In the genomic region with DNA sequence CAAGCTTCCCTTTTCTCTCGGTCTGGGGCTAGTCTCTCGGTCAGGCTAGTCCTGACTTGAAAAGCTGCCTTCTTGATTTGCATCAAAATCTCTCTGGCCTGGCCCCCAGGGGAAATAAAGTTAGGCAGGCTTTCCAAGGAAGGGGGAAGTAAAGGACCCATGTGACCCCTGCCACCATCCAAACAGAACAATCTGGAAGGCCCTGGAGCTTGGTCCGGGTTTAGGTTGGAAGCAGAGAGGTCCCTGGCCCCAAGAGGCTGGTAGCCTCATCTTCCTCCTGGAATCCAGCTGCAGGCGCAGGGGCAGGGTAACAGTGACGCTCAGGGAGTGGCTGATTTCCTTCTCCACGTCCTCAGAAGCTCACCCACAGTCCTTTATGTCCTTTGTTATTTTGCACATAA, we compare ENCODE assay signal across 8 mouse cellular contexts. TPM values are rescaled to one million over a fixed set of nuclear protein-coding genes. Genes with fewer than 3 reads are reported as not detected.
A peak's percentile ranks its signal among the peaks of the same experiment; 100 is the strongest.
DNase-seq lines count a peak whose midpoint lies in the region; ATAC-seq and TF ChIP-seq lines count a peak whose summit lies in the region.

No protein-coding gene starts in this region.

- H3K9me3 ChIP-seq in forebrain, embryonic 12.5 days: no peaks in the 10 kb centered on the region
- no peaks in the 10 kb centered on the region for H3K9me3 ChIP-seq in forebrain, postnatal 0 days (ENCODE audit: low read length)
- no peaks in the 10 kb centered on the region for H3K9me3 ChIP-seq in lung, embryonic 15.5 days
- H3K9me3 ChIP-seq in embryonic facial prominence, embryonic 13.5 days: no peaks in the 10 kb centered on the region
- no peaks in the 10 kb centered on the region for H3K9me3 ChIP-seq in limb, embryonic 12.5 days

- H3K4me1 ChIP-seq in forebrain, embryonic 12.5 days: peaks cover 51% of the 10 kb centered on the region
- H3K4me1 ChIP-seq in forebrain, postnatal 0 days (ENCODE audit: insufficient read depth): no peaks in the 10 kb centered on the region; the same call in 1 of the 2 replicates
- peaks cover 38% of the 10 kb centered on the region for H3K4me1 ChIP-seq in lung, embryonic 15.5 days
- peaks cover 44% of the 10 kb centered on the region for H3K4me1 ChIP-seq in embryonic facial prominence, embryonic 13.5 days
- peaks cover 47% of the 10 kb centered on the region for H3K4me1 ChIP-seq in limb, embryonic 12.5 days (replicated peaks)

- H3K4me2 ChIP-seq in forebrain, embryonic 12.5 days: peak overlapping the region; percentile 40
- no peak overlapping the region for H3K4me2 ChIP-seq in forebrain, postnatal 0 days (ENCODE audit: low read depth)
- H3K4me2 ChIP-seq in lung, embryonic 15.5 days: peak overlapping the region; percentile 37
- H3K4me2 ChIP-seq in embryonic facial prominence, embryonic 13.5 days: peak overlapping the region; percentile 44
- H3K4me2 ChIP-seq in limb, embryonic 12.5 days: peak overlapping the region; percentile 43

- no peaks in the 10 kb centered on the region for H3K36me3 ChIP-seq in forebrain, embryonic 12.5 days (replicated peaks)
- no peaks in the 10 kb centered on the region for H3K36me3 ChIP-seq in forebrain, postnatal 0 days (ENCODE audit: insufficient read depth)
- H3K36me3 ChIP-seq in lung, embryonic 15.5 days: no peaks in the 10 kb centered on the region
- H3K36me3 ChIP-seq in embryonic facial prominence, embryonic 13.5 days: no peaks in the 10 kb centered on the region
- no peaks in the 10 kb centered on the region for H3K36me3 ChIP-seq in limb, embryonic 12.5 days

- H3K27ac ChIP-seq in forebrain, embryonic 12.5 days: 0 out of 2 replicates have a peak overlapping the region, but pooled peaks have one; percentile 25
- H3K27ac ChIP-seq in forebrain, postnatal 0 days (ENCODE audit: low read depth, low read length): no peak overlapping the region
- H3K27ac ChIP-seq in lung, embryonic 15.5 days: peak overlapping the region; percentile 79
- 0 out of 2 replicates have a peak overlapping the region, but pooled peaks have one; percentile 55 for H3K27ac ChIP-seq in embryonic facial prominence, embryonic 13.5 days
- H3K27ac ChIP-seq in limb, embryonic 12.5 days: peak overlapping the region; percentile 85

- H3K9ac ChIP-seq in forebrain, embryonic 12.5 days: no peak overlapping the region
- H3K9ac ChIP-seq in forebrain, postnatal 0 days: no peak overlapping the region
- no peak overlapping the region; the same call in 1 of the 2 replicates for H3K9ac ChIP-seq in lung, embryonic 15.5 days
- no peak overlapping the region for H3K9ac ChIP-seq in embryonic facial prominence, embryonic 13.5 days
- H3K9ac ChIP-seq in limb, embryonic 12.5 days (replicated peaks): 0 out of 2 replicates have a peak overlapping the region, but pooled peaks have one; percentile 23

- no peak for ATAC-seq in forebrain, embryonic 12.5 days (ENCODE audit: low FRiP score)
- ATAC-seq in forebrain, postnatal 0 days: no peak
- no peak for ATAC-seq in lung, embryonic 15.5 days (ENCODE audit: borderline replicate concordance, extremely low read depth, low FRiP score, low TSS enrichment)
- no peak for ATAC-seq in embryonic facial prominence, embryonic 13.5 days (ENCODE audit: insufficient number of reproducible peaks, insufficient read depth, low FRiP score, low TSS enrichment, low read depth)
- ATAC-seq in limb, embryonic 12.5 days (ENCODE audit: insufficient number of reproducible peaks, insufficient read depth, low FRiP score, low TSS enrichment, low read depth): no peak

- 5% methylated on average over 5 of the region's 6 CpGs for WGBS in forebrain, embryonic 12.5 days
- WGBS in forebrain, postnatal 0 days: 18% methylated on average over 6 of the region's 6 CpGs
- WGBS in lung, embryonic 15.5 days: 10% methylated on average over 6 of the region's 6 CpGs
- WGBS in embryonic facial prominence, embryonic 13.5 days: 16% methylated on average over 6 of the region's 6 CpGs
- WGBS in limb, embryonic 12.5 days: 9% methylated on average over 6 of the region's 6 CpGs

- peaks cover 66% of the 10 kb centered on the region for H3K27me3 ChIP-seq in forebrain, embryonic 12.5 days
- no peaks in the 10 kb centered on the region for H3K27me3 ChIP-seq in forebrain, postnatal 0 days (ENCODE audit: insufficient read depth, low read length)
- H3K27me3 ChIP-seq in lung, embryonic 15.5 days: peaks cover 41% of the 10 kb centered on the region
- peaks cover 70% of the 10 kb centered on the region for H3K27me3 ChIP-seq in embryonic facial prominence, embryonic 13.5 days
- peaks cover 75% of the 10 kb centered on the region for H3K27me3 ChIP-seq in limb, embryonic 12.5 days

- H3K4me3 ChIP-seq in forebrain, embryonic 12.5 days (replicated peaks): no peak overlapping the region
- no peak overlapping the region for H3K4me3 ChIP-seq in forebrain, postnatal 0 days (ENCODE audit: low read depth, low read length)
- H3K4me3 ChIP-seq in lung, embryonic 15.5 days: no peak overlapping the region
- H3K4me3 ChIP-seq in embryonic facial prominence, embryonic 13.5 days: no peak overlapping the region
- no peak overlapping the region for H3K4me3 ChIP-seq in limb, embryonic 12.5 days (replicated peaks)

- no peak for TF ChIP-seq CTCF in forebrain, postnatal 0 days (IDR thresholded peaks at IDR 0.05; ENCODE audit: low read depth)

- no peak for DNase-seq in forebrain, postnatal 0 days
- no peak for DNase-seq in lung, postnatal 4 days
- DNase-seq in frontal cortex, postnatal 36 days (ENCODE audit: low spot score in 2 of 2): no peak
- DNase-seq in right cerebral cortex, adult 18-20 months: no peak

RNA-seq across cellular contexts. Expression of a gene that starts 36.5 kb away (rescaled TPM):
- polyA plus RNA-seq in forebrain, embryonic 12.5 days (2016; fragmentation: Nextera tagmentation; extraction: Ambion mirVana): 23.1 and 23.5 TPM in 2 replicates
- total RNA-seq in forebrain, postnatal 0 days (2014; rRNA removed): 32.1 and 33.5 TPM in 2 replicates
- polyA plus RNA-seq in forebrain, postnatal 0 days (2015; fragmentation: Nextera tagmentation; extraction: Ambion mirVana): 10.3 and 10.5 TPM in 2 replicates
- 20.1 and 20.8 TPM in 2 replicates for polyA plus RNA-seq in lung, embryonic 15.5 days (2015; fragmentation: Nextera tagmentation; extraction: Ambion mirVana)
- polyA plus RNA-seq in embryonic facial prominence, embryonic 13.5 days (2015; fragmentation: Nextera tagmentation; extraction: Ambion mirVana): 16.7 and 17.4 TPM in 2 replicates
- 25.6 and 30.5 TPM in 2 replicates for polyA plus RNA-seq in limb, embryonic 12.5 days (2016; fragmentation: Nextera tagmentation; extraction: Ambion mirVana)
